Mouse (Mus musculus) embryonic stem cell, embryonic (primary cell): ENCODE results near the gene Lrp1.
"Not testable (repeated sequence)": the region's sequence is repeated elsewhere in the genome, so short reads cannot be mapped to it uniquely, and the experiment has no call there.

Experiments used
- CTCF ChIA-PET, 4 experiments: fragments of 300-600 bp in 2 of 4; fragments of 350-600 bp in 2 of 4; sonication (Branson Sonifier 250); formaldehyde crosslinking; loops; one replicate each; lab custom pipeline; 2022; ENCODE audit warnings: inconsistent platforms in 2 of 4; lab: Charles Lee
- POLR2A ChIA-PET, 4 experiments: fragments of 300-600 bp in 2 of 4; fragments of 350-600 bp in 2 of 4; sonication (Branson Sonifier 250); formaldehyde crosslinking; loops; one replicate each; lab custom pipeline; 2022; ENCODE audit warnings: antibody characterized with exemption in 4 of 4, inconsistent platforms in 1 of 4; lab: Charles Lee

Gene Lrp1

GRCm38 (mm10) chr10:127661291-127661914, 40.5 kb upstream of the Lrp1 start:
- ChIA-PET CTCF (interaction anchor here in 3 of 4 experiments (0.6 to 2.3 kb wide), 18 partner anchors 8 to 551 kb away, joined by 3 to 19 read pairs (median 5); partner anchors contain the start of genes Lrp1 (in 2 of the 3) and Stat6 (in 2 of the 3)), POLR2A (interaction anchor here in 3 of 4 experiments (0.9 to 5.1 kb wide), 22 partner anchors 8 to 750 kb away, joined by 3 to 27 read pairs (median 4); partner anchors contain the start of genes Stat6 (in 3 of the 3), Atp5b (in 1 of the 3), Baz2a (in 1 of the 3) and Cs (in 1 of the 3))

GRCm38 (mm10) chr10:127659551-127659950, 38.6 kb upstream of the Lrp1 start:
- ChIA-PET POLR2A (interaction anchor here in 3 of 4 experiments (0.6 to 2.6 kb wide), 12 partner anchors 8 to 151 kb away, joined by 3 to 32 read pairs (median 6); partner anchors contain the start of genes Nab2 (in 3 of the 3), Lrp1 (in 1 of the 3) and Nemp1 (in 1 of the 3)), CTCF (interaction anchor here in 2 of 4 experiments (1.0 to 2.0 kb wide), 3 partner anchors 16 to 122 kb away, joined by 3 to 4 read pairs (median 3); no protein-coding TSS in a partner anchor)

GRCm38 (mm10) chr10:127658076-127658475, 37.1 kb upstream of the Lrp1 start:
- ChIA-PET CTCF (interaction anchor here in 1 of 4 experiments (0.7 to 1.1 kb wide), 3 partner anchors 15 to 87 kb away, joined by 3 to 4 read pairs (median 3); partner anchors contain the start of gene Stat6), POLR2A (interaction anchor here in 3 of 4 experiments (0.6 to 2.6 kb wide), 10 partner anchors 10 to 277 kb away, joined by 3 to 32 read pairs (median 6); partner anchors contain the start of genes Nab2 (in 3 of the 3) and Nemp1 (in 1 of the 3))

GRCm38 (mm10) chr10:127657617-127658016, 36.7 kb upstream of the Lrp1 start:
- CTCF ChIA-PET = not testable (repeated sequence)
- POLR2A ChIA-PET = interaction anchor here in 2 of 4 experiments (1.0 to 3.5 kb wide), 4 partner anchors 10 to 16 kb away, joined by 4 to 32 read pairs (median 14); partner anchors contain the start of genes Nab2 (in 1 of the 2), Nemp1 (in 1 of the 2) and Stat6 (in 1 of the 2)

GRCm38 (mm10) chr10:127654970-127655579, 34.1 kb upstream of the Lrp1 start:
- POLR2A ChIA-PET = interaction anchor here in 2 of 4 experiments (1.2 to 3.5 kb wide), 4 partner anchors 11 to 13 kb away, joined by 3 to 23 read pairs (median 10); partner anchors contain the start of genes Nab2 (in 2 of the 2), Nemp1 (in 1 of the 2) and Stat6 (in 1 of the 2)
- CTCF ChIA-PET = interaction anchor here in 3 of 4 experiments (0.8 to 1.6 kb wide), 3 partner anchors 11 to 128 kb away, joined by 3 to 8 read pairs (median 3); no protein-coding TSS in a partner anchor

GRCm38 (mm10) chr10:127652906-127653638, 32.1 kb upstream of the Lrp1 start:
- POLR2A ChIA-PET = interaction anchor here in 3 of 4 experiments (0.5 to 3.1 kb wide), 22 partner anchors 9 to 384 kb away, joined by 3 to 39 read pairs (median 5); partner anchors contain the start of genes Nab2 (in 3 of the 3), Stat6 (in 3 of the 3), Lrp1 (in 1 of the 3) and Nemp1 (in 1 of the 3)
- CTCF ChIA-PET = interaction anchor here (0.5 to 1.4 kb wide), 18 partner anchors 9 to 973 kb away, joined by 3 to 14 read pairs (median 4); partner anchors contain the start of genes Stat6 (in 3 of the 4) and Lrp1 (in 1 of the 4)

- CTCF ChIA-PET = no interaction called here
- POLR2A ChIA-PET = interaction anchor here in 1 of 4 experiments (0.6 to 1.7 kb wide), 2 partner anchors 23 to 407 kb away, joined by 4 to 7 read pairs; partner anchors contain the start of gene Nab2
Measured at GRCm38 (mm10) chr10:127645791-127646190, 24.8 kb upstream of the Lrp1 start.

- CTCF ChIA-PET = interaction anchor here in 3 of 4 experiments (0.6 to 3.1 kb wide), 37 partner anchors 9 to 881 kb away, joined by 3 to 27 read pairs (median 4); partner anchors contain the start of genes Lrp1 (in 3 of the 3), Myo1a (in 2 of the 3), Cnpy2 (in 1 of the 3) and Nab2 (in 1 of the 3)
Measured at GRCm38 (mm10) chr10:127643553-127644238, 22.7 kb upstream of the Lrp1 start.

GRCm38 (mm10) chr10:127642772-127643552, 22.0 kb upstream of the Lrp1 start, which contains the start of gene Stat6:
Stat6 (plus strand) TSS chr10:127642986.
- POLR2A ChIA-PET = interaction anchor here in 3 of 4 experiments (0.6 to 4.6 kb wide), 62 partner anchors 9 to 545 kb away, joined by 3 to 57 read pairs (median 5); partner anchors contain the start of genes Nab2 (in 3 of the 3), Lrp1 (in 2 of the 3), Nemp1 (in 2 of the 3) and Atp5b (in 1 of the 3)
- CTCF ChIA-PET = interaction anchor here (0.5 to 3.1 kb wide), 69 partner anchors 8 to 782 kb away, joined by 3 to 37 read pairs (median 5); partner anchors contain the start of genes Lrp1 (in 3 of the 4), Nab2 (in 3 of the 4), Myo1a (in 2 of the 4) and Cnpy2 (in 1 of the 4)

More at GRCm38 (mm10) chr10:127643553-127644238, 22.7 kb upstream of the Lrp1 start:
- POLR2A ChIA-PET = interaction anchor here in 3 of 4 experiments (0.5 to 4.6 kb wide), 48 partner anchors 8 to 1016 kb away, joined by 3 to 57 read pairs (median 5); partner anchors contain the start of genes Nab2 (in 3 of the 3), Lrp1 (in 2 of the 3), Nemp1 (in 2 of the 3) and Gls2 (in 1 of the 3)

- ChIA-PET POLR2A (interaction anchor here (0.6 to 4.6 kb wide), 57 partner anchors 10 to 857 kb away, joined by 3 to 57 read pairs (median 4); partner anchors contain the start of genes Lrp1 (in 2 of the 4), Nab2 (in 2 of the 4), Nemp1 (in 2 of the 4) and Atp5b (in 1 of the 4)), CTCF (interaction anchor here (0.5 to 3.1 kb wide), 86 partner anchors 9 to 1002 kb away, joined by 3 to 37 read pairs (median 4); partner anchors contain the start of genes Lrp1 (in 3 of the 4), Nab2 (in 3 of the 4), Cnpy2 (in 1 of the 4) and Gls2 (in 1 of the 4))
Measured at GRCm38 (mm10) chr10:127641861-127642771, 21.2 kb upstream of the Lrp1 start.

GRCm38 (mm10) chr10:127640421-127640820, 19.5 kb upstream of the Lrp1 start:
- CTCF ChIA-PET = interaction anchor here in 2 of 4 experiments (1.6 to 2.6 kb wide), 3 partner anchors 19 to 368 kb away, joined by 3 to 37 read pairs (median 10); partner anchors contain the start of gene Lrp1 (in 1 of the 2)
- POLR2A ChIA-PET = interaction anchor here in 1 of 4 experiments (2.8 kb wide), 1 partner anchor 19 kb away, joined by 37 read pairs; the partner anchor contains the start of gene Lrp1

- CTCF ChIA-PET = interaction anchor here in 3 of 4 experiments (0.6 to 2.1 kb wide), 5 partner anchors 9 to 732 kb away, joined by 3 to 11 read pairs (median 4); partner anchors contain the start of gene Stat6 (in 1 of the 3)
Measured at GRCm38 (mm10) chr10:127632668-127633271, 11.8 kb upstream of the Lrp1 start.

More at GRCm38 (mm10) chr10:127632668-127633271, 11.8 kb upstream of the Lrp1 start:
- POLR2A ChIA-PET = interaction anchor here in 2 of 4 experiments (0.5 to 2.1 kb wide), 3 partner anchors 11 to 124 kb away, joined by 3 to 10 read pairs (median 4); partner anchors contain the start of gene Lrp1 (in 1 of the 2)
